Mouse (Mus musculus) lung, embryonic 15.5 days (tissue): Measurements from ENCODE around the gene Usp5. TPM values are rescaled to one million over a fixed set of nuclear protein-coding genes. Genes with fewer than 3 reads are reported as not detected.
"Not testable (repeated sequence)": the region's sequence is repeated elsewhere in the genome, so short reads cannot be mapped to it uniquely, and the experiment has no call there.

Source experiments
- ATAC-seq: fragments of 200-750 bp; cut with Nextera tagmentation; 2 replicates; pipeline ENCODE4 v1.8.0; 2017; ENCODE audit warnings: moderate number of reproducible peaks, borderline replicate concordance; ENCODE audit not compliant: low FRiP score, low TSS enrichment; ENCODE audit errors: extremely low read depth
- H3K27ac ChIP-seq: fragments of 300-500 bp; sonication (generic); 2 replicates; pipeline ENCODE4 v1.5.1; 2015; ENCODE audit warnings: moderate library complexity, mild to moderate bottlenecking, inconsistent platforms
- H3K27me3 ChIP-seq: fragments of 300-500 bp; sonication (generic); 2 replicates; pipeline ENCODE4 v1.6.1; 2015; ENCODE audit warnings: inconsistent platforms
- H3K36me3 ChIP-seq: fragments of 300-500 bp; sonication (generic); 2 replicates; pipeline ENCODE4 v1.6.1; 2015; ENCODE audit warnings: inconsistent platforms
- H3K4me1 ChIP-seq: fragments of 300-500 bp; sonication (generic); 2 replicates; pipeline ENCODE4 v1.6.1; 2015; ENCODE audit warnings: inconsistent platforms
- H3K4me2 ChIP-seq: fragments of 300-500 bp; sonication (generic); 2 replicates; pipeline ENCODE4 v1.6.1; 2015; ENCODE audit warnings: inconsistent platforms, mild to moderate bottlenecking, moderate library complexity
- H3K4me3 ChIP-seq: fragments of 300-500 bp; sonication (generic); 2 replicates; pipeline ENCODE4 v1.5.1; 2015; ENCODE audit warnings: mild to moderate bottlenecking, inconsistent platforms
- H3K9ac ChIP-seq: fragments of 300-500 bp; sonication (generic); 2 replicates; pipeline ENCODE4 v1.6.1; 2015; ENCODE audit warnings: inconsistent platforms
- H3K9me3 ChIP-seq: fragments of 300-500 bp; sonication (generic); 2 replicates; pipeline ENCODE4 v1.6.1; 2016; ENCODE audit warnings: inconsistent platforms
- WGBS: fragments of 180-500 bp; shearing (Covaris S2); methylation state at CpG from one replicate; pipeline ENCODE4 v1.1.7; 2015; 5-methylcytosine and 5-hydroxymethylcytosine counted together
- polyA plus RNA-seq: library from polyadenylated mRNA; unstranded; fragments of >200 nt; fragmentation: Nextera tagmentation; extraction: Ambion mirVana; gene quantifications from 2 replicates; pipeline ENCODE4 v1.2.1, GENCODE M21; 2015

The Usp5 gene
- polyA plus RNA-seq, 1 experiment from 2014 or later = 152 TPM

GRCm38 (mm10) chr6:124814858-124815774 is 14.2 kb downstream of the Usp5 start:
- Histone ChIP-seq H3K9ac (no peak overlapping the region), H3K36me3 (peaks cover 57% of the 10 kb centered on the region), H3K4me3 (no peak overlapping the region), H3K4me2 (peak overlapping the region; percentile 71), H3K9me3 (no peaks in the 10 kb centered on the region), H3K27me3 (no peaks in the 10 kb centered on the region), H3K27ac (no peak overlapping the region), H3K4me1 (peaks cover 30% of the 10 kb centered on the region)
- 61% methylated on average over 9 of the region's 9 CpGs for whole genome bisulfite sequencing
- ATAC-seq = no peak; the same call in 1 of the 2 replicates

DNA sequence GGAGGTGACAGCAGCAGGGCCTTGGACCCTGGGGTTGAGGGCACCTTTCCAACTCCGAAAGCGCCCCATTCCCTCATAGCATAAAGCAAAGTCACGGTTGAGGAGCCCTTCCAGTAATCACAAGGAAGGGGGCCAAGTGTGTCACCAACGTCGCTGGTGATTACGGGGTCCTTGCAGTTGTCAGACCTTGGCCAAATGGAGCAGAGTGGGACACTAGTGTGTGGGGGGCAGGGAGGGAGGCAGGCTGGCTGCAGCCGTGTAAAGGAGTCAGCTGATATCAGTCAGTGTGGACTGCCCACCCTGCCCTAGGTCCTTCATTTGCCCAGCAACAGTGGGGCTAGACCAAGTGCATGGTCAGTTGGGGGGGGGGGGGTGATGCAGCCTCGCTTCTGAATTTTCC is 14.8 kb downstream of the Usp5 start:
- Histone ChIP-seq H3K9ac (no peak overlapping the region), H3K27me3 (no peaks in the 10 kb centered on the region), H3K4me2 (peak overlapping the region; percentile 71), H3K27ac (peak overlapping the region; percentile 93), H3K4me3 (peak overlapping the region; percentile 78), H3K9me3 (no peaks in the 10 kb centered on the region), H3K4me1 (peaks cover 36% of the 10 kb centered on the region), H3K36me3 (peaks cover 51% of the 10 kb centered on the region)
- WGBS = 26% methylated on average over 8 of the region's 8 CpGs
- ATAC-seq = peak; percentile 43; the same call in 1 of the 2 replicates

DNA sequence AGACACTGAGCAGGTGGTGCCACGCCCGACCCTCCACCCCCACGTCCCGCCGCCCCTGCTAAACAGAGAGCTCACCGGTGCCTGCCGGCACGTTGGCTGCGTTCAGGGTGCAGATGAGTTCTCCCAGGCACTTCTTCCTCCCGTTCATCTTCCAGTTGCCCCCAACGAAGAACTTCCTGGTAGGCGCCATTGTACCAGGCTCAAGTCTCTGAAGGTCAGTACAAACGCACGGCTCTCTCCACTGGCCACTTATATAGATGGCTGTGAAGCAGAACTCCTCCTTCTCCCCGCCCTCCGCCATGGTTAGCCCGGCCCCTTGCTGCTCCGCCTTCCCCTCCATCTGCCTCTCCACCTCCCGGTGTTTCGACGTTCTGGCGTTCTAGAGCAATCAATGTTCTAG is 15.4 kb downstream of the Usp5 start, which contains the start of gene Tpi1:
Gene Tpi1 (minus strand): TSS at position 364 of the 400 bp plus-strand sequence.
- Histone ChIP-seq H3K9me3 (no peaks in the 10 kb centered on the region), H3K27ac (peak within 1 kb of the TSS; percentile 93), H3K9ac (peak within 1 kb of the TSS; percentile 85), H3K27me3 (no peaks in the 10 kb centered on the region), H3K36me3 (peaks cover 46% of the 10 kb centered on the region), H3K4me3 (peak within 1 kb of the TSS; percentile 78), H3K4me2 (peak within 1 kb of the TSS; percentile 71), H3K4me1 (peaks cover 36% of the 10 kb centered on the region)
- ATAC-seq = peak; percentile 90
- WGBS = under 1% methylated on average over 22 of the region's 22 CpGs

DNA sequence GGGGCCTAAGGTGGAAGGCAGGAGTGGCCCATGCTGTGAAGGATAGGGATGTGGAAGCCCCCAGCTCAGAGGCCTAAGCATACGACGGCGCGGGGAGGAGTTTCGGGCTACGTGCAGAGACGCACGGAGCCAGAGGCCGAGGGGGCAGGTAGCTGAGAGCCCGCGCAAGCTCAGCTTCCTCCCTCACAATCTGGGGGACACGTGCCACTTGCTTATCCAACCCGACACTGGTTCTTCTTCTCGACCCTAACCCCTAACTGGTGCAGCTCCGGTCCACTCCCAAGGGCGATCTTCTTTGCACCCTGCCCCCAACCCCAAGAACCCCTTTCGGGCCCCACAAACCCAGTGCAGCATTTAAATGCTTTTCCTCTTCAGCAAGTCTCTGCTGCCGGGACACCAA is 15.8 kb downstream of the Usp5 start:
- H3K27me3 ChIP-seq = no peaks in the 10 kb centered on the region
- H3K36me3 ChIP-seq = peaks cover 41% of the 10 kb centered on the region
- WGBS = 0% methylated on average over 18 of the region's 18 CpGs

GRCm38 (mm10) chr6:124812848-124813247 is 16.4 kb downstream of the Usp5 start:
- Histone ChIP-seq H3K27ac (peak overlapping the region; percentile 93), H3K4me2 (peak overlapping the region; percentile 71), H3K9me3 (no peaks in the 10 kb centered on the region), H3K9ac (peak overlapping the region; percentile 85), H3K36me3 (peaks cover 35% of the 10 kb centered on the region), H3K4me3 (peak overlapping the region; percentile 78), H3K4me1 (peaks cover 41% of the 10 kb centered on the region), H3K27me3 (no peaks in the 10 kb centered on the region)
- ATAC-seq = no peak
- WGBS = 14% methylated on average over 9 of the region's 9 CpGs

More for the DNA sequence above, 15.8 kb downstream of the Usp5 start:
- Histone ChIP-seq H3K4me1 (peaks cover 36% of the 10 kb centered on the region), H3K27ac (peak overlapping the region; percentile 93), H3K4me2 (peak overlapping the region; percentile 71), H3K9me3 (no peaks in the 10 kb centered on the region), H3K4me3 (peak overlapping the region; percentile 78), H3K9ac (peak overlapping the region; percentile 85)
- peak; percentile 50 for ATAC-seq

GRCm38 (mm10) chr6:124811701-124812560 is 17.4 kb downstream of the Usp5 start:
- no peak for ATAC-seq
- no peaks in the 10 kb centered on the region for H3K27me3 ChIP-seq
- H3K4me2 ChIP-seq = peak overlapping the region; percentile 71
- 0 out of 2 replicates have a peak overlapping the region, but pooled peaks have one; percentile 85 for H3K9ac ChIP-seq
- no peak overlapping the region for H3K27ac ChIP-seq
- 74% methylated on average over 24 of the region's 24 CpGs for WGBS
- H3K9me3 ChIP-seq = no peaks in the 10 kb centered on the region
- peaks cover 41% of the 10 kb centered on the region for H3K4me1 ChIP-seq
- H3K4me3 ChIP-seq = peak overlapping the region; percentile 78
- H3K36me3 ChIP-seq = peaks cover 26% of the 10 kb centered on the region

DNA sequence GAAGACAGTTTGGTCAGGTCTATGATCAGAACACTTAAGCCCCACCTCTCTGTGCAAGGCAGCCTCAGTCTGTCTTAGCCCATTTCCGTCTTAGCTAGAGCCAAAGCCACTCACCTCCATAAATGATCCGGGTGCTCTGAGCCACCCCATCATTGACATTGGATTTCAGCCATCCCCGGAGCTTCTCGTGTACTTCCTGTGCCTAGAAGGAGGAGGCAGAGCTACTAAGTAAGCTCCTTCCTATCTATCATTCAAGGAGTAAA is 17.9 kb downstream of the Usp5 start:
- H3K27me3 ChIP-seq = no peaks in the 10 kb centered on the region
- H3K4me1 ChIP-seq = peaks cover 44% of the 10 kb centered on the region
- H3K9me3 ChIP-seq = no peaks in the 10 kb centered on the region
- no peak overlapping the region for H3K27ac ChIP-seq
- ATAC-seq = no peak
- H3K4me2 ChIP-seq = no peak overlapping the region
- peaks cover 20% of the 10 kb centered on the region for H3K36me3 ChIP-seq
- no peak overlapping the region for H3K4me3 ChIP-seq
- 64% methylated on average over 4 of the region's 4 CpGs for WGBS
- no peak overlapping the region for H3K9ac ChIP-seq

DNA sequence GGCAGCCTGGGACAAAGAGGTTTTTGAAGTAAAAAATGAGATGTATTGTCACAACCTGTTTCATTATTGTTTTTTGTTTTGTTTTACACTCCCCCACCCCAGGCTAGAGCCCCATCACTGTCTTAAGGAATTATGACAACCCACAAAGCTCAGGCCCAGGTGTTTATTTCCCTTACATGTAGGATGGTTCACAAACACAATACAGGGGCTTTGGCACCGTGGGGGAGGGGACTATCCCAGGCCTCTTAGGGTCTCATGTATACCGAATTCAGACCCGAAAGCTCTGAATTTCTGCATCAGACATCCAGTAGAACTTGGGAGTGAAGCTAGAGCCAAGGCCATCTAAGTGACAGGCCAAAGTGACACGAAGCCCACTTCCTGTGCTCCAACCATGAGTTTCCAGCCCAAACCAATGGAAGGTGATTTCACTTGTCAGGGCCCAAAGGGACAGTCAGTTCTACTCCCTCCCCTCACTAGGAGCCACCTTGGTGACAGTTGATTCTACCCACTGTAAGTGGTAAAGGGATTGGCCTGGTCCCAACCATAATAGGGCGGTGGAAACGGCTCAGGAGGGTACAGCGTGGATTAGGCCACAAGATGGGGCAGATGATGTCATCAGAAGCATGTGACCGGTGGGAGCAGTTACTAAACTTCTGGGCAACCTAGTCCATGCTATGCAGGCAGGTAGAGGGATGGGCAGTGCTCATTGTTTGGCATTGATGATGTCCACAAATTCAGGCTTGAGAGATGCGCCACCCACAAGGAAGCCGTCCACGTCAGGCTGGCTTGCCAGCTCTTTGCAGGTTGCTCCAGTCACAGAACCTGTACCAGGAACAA is 18.5 kb downstream of the Usp5 start:
- Histone ChIP-seq H3K36me3 (peaks cover 19% of the 10 kb centered on the region), H3K4me2 (peak overlapping the region; percentile 86; the same call in 1 of the 2 replicates), H3K4me1 (peaks cover 50% of the 10 kb centered on the region)
- H3K4me3 ChIP-seq, H3K27ac ChIP-seq, ATAC-seq, H3K9me3 ChIP-seq, H3K27me3 ChIP-seq, H3K9ac ChIP-seq: not testable (repeated sequence)
- WGBS = 79% methylated on average over 11 of the region's 11 CpGs

DNA sequence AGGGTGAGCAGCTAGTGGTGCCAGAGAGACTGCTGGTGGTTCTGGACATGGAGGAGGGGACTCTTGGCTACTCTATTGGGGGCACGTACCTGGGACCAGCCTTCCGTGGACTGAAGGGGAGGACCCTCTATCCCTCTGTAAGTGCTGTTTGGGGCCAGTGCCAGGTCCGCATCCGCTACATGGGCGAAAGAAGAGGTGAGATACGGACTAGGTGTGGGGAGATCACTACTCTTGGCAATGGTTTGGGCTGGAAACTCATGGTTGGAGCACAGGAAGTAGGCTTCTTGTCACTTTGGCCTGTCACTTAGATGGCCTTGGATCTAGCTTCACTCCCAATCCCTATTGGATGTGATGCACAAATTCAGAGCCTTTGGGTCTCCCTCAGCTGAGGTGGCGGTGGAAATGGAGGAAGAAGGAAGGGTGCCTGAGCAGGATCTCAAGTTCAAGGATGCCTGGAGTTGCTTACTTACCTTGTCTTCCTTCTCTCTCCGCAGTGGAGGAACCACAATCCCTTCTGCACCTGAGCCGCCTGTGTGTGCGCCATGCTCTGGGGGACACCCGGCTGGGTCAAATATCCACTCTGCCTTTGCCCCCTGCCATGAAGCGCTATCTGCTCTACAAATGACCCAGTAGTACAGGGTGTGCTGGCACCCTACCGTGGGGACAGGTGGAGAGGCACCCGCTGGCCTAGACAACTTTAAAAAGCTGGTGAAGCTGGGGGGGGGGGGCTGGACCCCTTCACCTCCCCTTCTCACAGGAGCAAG is 19.3 kb downstream of the Usp5 start:
- Histone ChIP-seq H3K9me3 (no peaks in the 10 kb centered on the region), H3K9ac (peak overlapping the region; percentile 60), H3K27ac (peak overlapping the region; percentile 93), H3K4me2 (peak overlapping the region; percentile 86), H3K27me3 (no peaks in the 10 kb centered on the region), H3K4me1 (peaks cover 52% of the 10 kb centered on the region), H3K4me3 (peak overlapping the region; percentile 53), H3K36me3 (peaks cover 15% of the 10 kb centered on the region)
- 41% methylated on average over 14 of the region's 14 CpGs for WGBS
- ATAC-seq = no peak; the same call in 1 of the 2 replicates

GRCm38 (mm10) chr6:124809052-124809774 is 20.1 kb downstream of the Usp5 start:
- ATAC-seq = peak; percentile 19; the same call in 1 of the 2 replicates
- H3K27ac ChIP-seq = peak overlapping the region; percentile 93
- H3K9ac ChIP-seq = peak overlapping the region; percentile 60
- no peaks in the 10 kb centered on the region for H3K9me3 ChIP-seq
- WGBS = 0% methylated on average over 35 of the region's 35 CpGs
- peaks cover 15% of the 10 kb centered on the region for H3K36me3 ChIP-seq
- H3K27me3 ChIP-seq = no peaks in the 10 kb centered on the region
- peaks cover 44% of the 10 kb centered on the region for H3K4me1 ChIP-seq
- peak overlapping the region; percentile 53 for H3K4me3 ChIP-seq
- H3K4me2 ChIP-seq = peak overlapping the region; percentile 86
